Mouse (Mus musculus): ENCODE results near the gene Vmn1r89.

Gene Vmn1r89

DNA sequence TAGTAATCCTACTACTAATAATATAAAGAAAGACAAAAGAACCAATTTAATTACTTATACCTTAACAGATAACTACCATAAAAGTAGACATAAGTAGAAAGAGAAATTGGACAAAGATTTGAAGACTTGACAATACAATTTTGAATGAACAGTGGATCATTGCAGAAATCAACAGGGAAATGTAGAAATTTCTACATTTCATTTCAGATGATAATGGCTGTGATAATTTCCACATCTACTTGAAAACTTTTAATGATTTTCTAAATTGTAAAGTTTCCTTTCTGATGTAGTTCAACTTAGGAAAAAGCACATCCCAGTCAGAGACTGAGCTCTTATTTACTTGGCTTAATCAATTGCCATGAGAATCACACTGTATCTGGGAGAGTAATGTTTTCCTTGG is at the start of gene Vmn1r89:
Gene Vmn1r89 (plus strand): TSS at position 301 of the 400 bp plus-strand sequence.
- DNase-seq: no peak

DNA sequence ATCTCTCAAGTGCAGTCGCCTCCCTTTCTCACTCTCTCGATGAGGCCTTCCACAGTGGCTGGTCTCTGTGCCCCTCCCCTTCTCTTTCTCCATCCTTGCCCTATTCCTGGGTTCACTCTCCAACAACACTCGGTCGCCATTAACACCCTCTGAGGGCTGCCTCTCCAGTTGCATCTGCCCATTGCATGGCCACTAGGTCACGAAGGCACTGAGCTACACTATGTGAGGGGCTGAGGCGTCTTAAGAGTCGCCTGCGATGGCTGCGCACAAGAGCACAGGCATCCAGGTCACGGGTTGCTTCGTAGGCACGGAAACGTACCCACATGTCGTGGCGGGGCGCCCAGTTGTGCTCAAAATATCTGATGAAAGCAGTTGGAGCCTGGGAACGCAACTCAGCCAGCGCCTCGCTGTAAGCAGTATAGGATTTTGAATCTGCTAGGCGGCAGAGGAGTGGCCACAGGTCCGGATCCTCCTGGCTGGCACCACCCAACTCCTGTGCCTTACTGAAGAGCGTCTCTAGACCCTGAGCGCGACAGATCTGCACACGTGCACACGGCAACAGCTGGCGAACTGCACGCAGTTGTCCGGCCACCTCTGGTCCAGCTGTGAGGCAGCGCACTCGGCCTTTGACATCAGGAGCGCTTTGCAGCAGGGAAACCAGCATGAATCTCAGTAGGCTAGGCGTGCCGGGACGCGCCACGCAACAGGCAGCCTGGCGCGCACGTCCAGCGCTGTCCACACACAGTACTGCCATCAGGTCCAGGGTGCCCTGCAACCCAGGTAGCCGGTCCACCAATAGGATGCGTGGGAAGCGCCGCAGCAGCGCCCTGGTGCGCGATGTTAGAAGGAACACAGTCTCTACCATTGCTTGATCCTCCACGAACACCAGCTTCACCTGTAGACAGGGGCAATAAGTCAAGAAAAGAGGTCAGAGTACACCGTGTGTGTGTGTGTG is 48.2 kb downstream of the Vmn1r89 start:
- no peak for DNase-seq

DNA sequence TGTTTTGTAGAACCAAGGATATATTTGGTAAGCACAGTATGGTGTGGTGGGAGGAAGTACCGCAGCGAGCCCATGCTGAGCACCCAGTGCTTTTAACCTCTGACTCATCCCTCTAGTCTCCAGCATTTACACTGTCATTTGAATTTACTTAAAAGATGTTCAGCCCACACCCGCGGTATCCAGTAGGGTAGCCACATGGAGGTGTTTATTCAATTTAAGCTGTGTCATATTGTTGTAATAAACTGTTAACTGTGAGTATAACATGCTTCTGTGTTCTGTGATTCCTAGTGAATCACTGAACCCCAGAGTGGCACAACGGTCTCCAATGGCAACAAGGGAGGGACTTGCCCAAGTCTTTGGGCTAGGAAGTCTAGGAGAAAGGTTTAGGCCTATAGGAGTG is 51.0 kb downstream of the Vmn1r89 start:
- DNase-seq: no peak

DNA sequence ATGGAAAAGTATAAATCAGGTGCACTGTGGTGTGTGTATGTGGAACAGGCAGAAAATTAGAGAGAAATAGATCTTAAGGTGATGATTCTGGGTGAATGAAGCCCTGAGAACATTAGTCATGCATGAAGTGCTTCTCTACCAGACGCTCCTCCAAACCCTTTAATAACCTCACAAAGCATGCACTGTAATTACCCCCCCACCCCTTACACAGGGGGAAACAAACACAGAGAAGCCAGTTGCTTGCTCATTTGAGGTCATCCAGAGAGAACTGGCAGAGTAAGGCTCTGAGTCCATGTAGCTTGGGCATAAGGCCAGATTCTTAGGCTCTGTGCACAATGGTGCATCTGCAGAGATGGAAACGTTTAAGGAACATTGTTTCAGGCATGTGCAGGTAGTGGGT is 51.6 kb downstream of the Vmn1r89 start:
- no peak for DNase-seq

DNA sequence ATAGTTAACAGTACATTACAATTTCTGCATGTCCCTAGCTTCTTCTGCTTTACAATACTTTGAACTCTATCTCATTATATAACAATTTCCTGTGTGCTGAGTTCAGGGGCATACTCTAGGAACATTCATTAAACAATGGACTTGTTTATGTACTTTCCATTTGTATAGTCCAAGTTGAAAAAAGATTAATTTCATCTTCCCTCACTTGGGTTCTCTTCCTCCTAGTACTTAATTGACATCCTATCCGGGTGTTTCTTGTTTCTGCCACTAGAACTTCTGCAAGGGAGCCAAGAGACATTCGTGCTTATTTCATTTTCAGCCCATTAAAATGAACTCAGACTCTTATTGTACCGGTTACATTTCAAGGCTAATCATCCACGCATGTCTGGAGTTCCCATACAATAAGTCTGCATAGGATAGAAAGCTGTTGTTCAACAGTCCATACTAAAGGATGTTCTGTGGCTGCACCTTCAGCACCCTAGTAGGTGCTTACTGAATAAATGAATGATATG is 56.0 kb downstream of the Vmn1r89 start:
- DNase-seq: no peak

DNA sequence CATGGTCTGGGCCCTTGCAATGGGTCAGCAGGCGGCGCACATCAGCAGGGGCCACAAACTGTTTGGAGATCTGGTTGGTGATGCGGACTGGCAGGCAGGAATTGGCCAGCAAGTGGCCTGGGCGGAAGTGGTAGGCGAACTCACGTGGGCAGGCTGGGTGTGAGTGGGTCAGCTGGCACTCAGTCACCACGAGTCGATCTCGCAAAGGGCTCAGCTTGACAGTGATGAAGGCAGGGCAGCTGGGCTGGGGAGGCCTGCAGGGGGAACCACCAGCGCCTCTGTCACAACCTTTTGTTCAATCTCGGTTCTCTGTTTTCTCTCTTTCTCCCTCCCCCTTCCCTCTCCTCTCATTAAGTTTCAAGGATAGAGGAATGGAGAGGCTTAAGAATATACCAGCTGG is 56.6 kb downstream of the Vmn1r89 start:
- DNase-seq: no peak

Data from thymus, postnatal 25 days (tissue).